In genomic region chr15:84278091-84278490, GRCm38 (mm10) we compare ENCODE assay signal across 21 mouse cellular contexts. TPM values are rescaled to one million over a fixed set of nuclear protein-coding genes. Genes with fewer than 3 reads are reported as not detected.
DNase-seq lines count a peak whose midpoint lies in the region; ATAC-seq and TF ChIP-seq lines count a peak whose summit lies in the region.
"Had no signal": no experiment of that assay in that cellular context is flagged by ENCODE, and none has a peak within 500 bp of the region (broad histone marks: within the 10 kb centered on the region; RNA-seq: fewer than 3 reads in every experiment).

No protein-coding gene starts in this region.

- peak overlapping the region; percentile 50; the same call in 1 of the 2 replicates for H3K27ac ChIP-seq in hindbrain, embryonic 13.5 days
- H3K27ac ChIP-seq in hindbrain, embryonic 11.5 days (ENCODE audit: low read depth, low read length), result no peak overlapping the region
- H3K27ac ChIP-seq in kidney, adult 2 months (ENCODE audit: insufficient read depth, low read depth, low read length), result no peak overlapping the region
- H3K27ac ChIP-seq in kidney, embryonic 16.5 days (ENCODE audit: low read length), result no peak overlapping the region
- H3K27ac ChIP-seq: embryonic facial prominence, embryonic 10.5 days; forebrain, embryonic 13.5 days; heart, embryonic 10.5 days; heart, embryonic 15.5 days; hindbrain, postnatal 0 days had no signal

- H3K4me2 ChIP-seq in hindbrain, embryonic 13.5 days, result no peak overlapping the region
- H3K4me2 ChIP-seq in hindbrain, embryonic 11.5 days (replicated peaks; ENCODE audit: low read depth, low read length), result no peak overlapping the region
- no peak overlapping the region for H3K4me2 ChIP-seq in kidney, embryonic 16.5 days (replicated peaks; ENCODE audit: low read depth, low read length)
- H3K4me2 ChIP-seq: forebrain, embryonic 13.5 days; heart, embryonic 15.5 days had no signal

- no peaks in the 10 kb centered on the region for H3K36me3 ChIP-seq in hindbrain, embryonic 13.5 days
- H3K36me3 ChIP-seq in hindbrain, embryonic 11.5 days (ENCODE audit: control insufficient read depth, insufficient read depth, low read length), result no peaks in the 10 kb centered on the region
- H3K36me3 ChIP-seq in kidney, adult 2 months (ENCODE audit: control insufficient read depth, insufficient read depth, low read length), result no peaks in the 10 kb centered on the region
- no peaks in the 10 kb centered on the region for H3K36me3 ChIP-seq in kidney, embryonic 16.5 days (ENCODE audit: insufficient read depth, low read length)

- WGBS in hindbrain, embryonic 13.5 days, result 80% methylated on average over 7 of the region's 7 CpGs
- 83% methylated on average over 7 of the region's 7 CpGs for WGBS in hindbrain, embryonic 11.5 days
- WGBS in kidney, adult 2 months, result 31% methylated on average over 7 of the region's 7 CpGs
- WGBS in kidney, embryonic 16.5 days, result 40% methylated on average over 7 of the region's 7 CpGs

- peaks cover 23% of the 10 kb centered on the region for H3K4me1 ChIP-seq in hindbrain, embryonic 13.5 days (replicated peaks)
- H3K4me1 ChIP-seq in hindbrain, embryonic 11.5 days (replicated peaks; ENCODE audit: control insufficient read depth, insufficient read depth, low read length), result no peaks in the 10 kb centered on the region
- H3K4me1 ChIP-seq in kidney, adult 2 months (ENCODE audit: control insufficient read depth, insufficient read depth, low read length), result peaks cover 3% of the 10 kb centered on the region; the same call in 1 of the 2 replicates
- H3K4me1 ChIP-seq in kidney, embryonic 16.5 days (ENCODE audit: insufficient read depth, low read length), result peaks cover 8% of the 10 kb centered on the region; the same call in 1 of the 2 replicates
- H3K4me1 ChIP-seq: embryonic facial prominence, embryonic 10.5 days; forebrain, embryonic 13.5 days; heart, embryonic 10.5 days; heart, embryonic 15.5 days had no signal

- no peak overlapping the region for H3K9ac ChIP-seq in hindbrain, embryonic 13.5 days
- H3K9ac ChIP-seq in hindbrain, embryonic 11.5 days (ENCODE audit: low read depth, low read length), result no peak overlapping the region
- no peak overlapping the region for H3K9ac ChIP-seq in kidney, embryonic 16.5 days (replicated peaks; ENCODE audit: low read length)
- H3K9ac ChIP-seq: forebrain, embryonic 13.5 days; forebrain, postnatal 0 days; heart, embryonic 15.5 days had no signal

- H3K27me3 ChIP-seq in hindbrain, embryonic 13.5 days, result no peaks in the 10 kb centered on the region
- H3K27me3 ChIP-seq in hindbrain, embryonic 11.5 days (ENCODE audit: control insufficient read depth, insufficient read depth, low read length), result no peaks in the 10 kb centered on the region
- no peaks in the 10 kb centered on the region for H3K27me3 ChIP-seq in kidney, adult 2 months (replicated peaks; ENCODE audit: control insufficient read depth, insufficient read depth, low read length)
- H3K27me3 ChIP-seq in kidney, embryonic 16.5 days (ENCODE audit: insufficient read depth, low read length), result no peaks in the 10 kb centered on the region
- H3K27me3 ChIP-seq: forebrain, embryonic 13.5 days; heart, embryonic 15.5 days had no signal

- ATAC-seq in hindbrain, embryonic 13.5 days (ENCODE audit: low FRiP score), result no peak
- ATAC-seq in hindbrain, embryonic 11.5 days (ENCODE audit: low FRiP score), result no peak
- peak; percentile 87 for ATAC-seq in kidney, embryonic 16.5 days (ENCODE audit: low FRiP score, low TSS enrichment)
- ATAC-seq: forebrain, embryonic 13.5 days; forebrain, postnatal 0 days; hindbrain, postnatal 0 days had no signal

- no peaks in the 10 kb centered on the region for H3K9me3 ChIP-seq in hindbrain, embryonic 13.5 days
- no peaks in the 10 kb centered on the region; the same call in 1 of the 2 replicates for H3K9me3 ChIP-seq in hindbrain, embryonic 11.5 days (ENCODE audit: control insufficient read depth, low read length)
- no peaks in the 10 kb centered on the region for H3K9me3 ChIP-seq in kidney, embryonic 16.5 days (ENCODE audit: low read length)
- H3K9me3 ChIP-seq: embryonic facial prominence, embryonic 10.5 days; heart, embryonic 10.5 days; heart, embryonic 15.5 days had no signal

- DNase-seq in hindbrain, embryonic 11.5 days (ENCODE audit: low spot score), result no peak
- peak; percentile 87 for DNase-seq in kidney, adult 2 months
- DNase-seq in kidney, postnatal 25 days, result peak; percentile 64 to 87
- DNase-seq in gastrocnemius, postnatal 4 days (ENCODE audit: low spot score in 2 of 2), result no peak
- DNase-seq in cerebellum, adult 9-10 months, result no peak
- no peak for DNase-seq in embryo, embryonic 11 days
- DNase-seq: adrenal gland, postnatal 10 days; cerebellum, adult 11 months; cerebellum, adult 9-11 months; cerebellum, postnatal 36 days; forebrain, postnatal 0 days; gastrocnemius, postnatal 25 days; heart, adult 11 months; heart, postnatal 14 days had no signal

- TF ChIP-seq CTCF in kidney, adult 2 months (conservative IDR thresholded peaks at IDR 0.05; ENCODE audit: insufficient read depth, insufficient read length, low read depth, low read length), result no peak

- TF ChIP-seq POLR2A in kidney, adult 2 months (IDR thresholded peaks at IDR 0.05; ENCODE audit: low read depth, low read length), result no peak

- no peak overlapping the region for H3K4me3 ChIP-seq in hindbrain, embryonic 13.5 days
- H3K4me3 ChIP-seq in hindbrain, embryonic 11.5 days (ENCODE audit: low read depth, low read length), result no peak overlapping the region
- no peak overlapping the region for H3K4me3 ChIP-seq in kidney, adult 2 months (ENCODE audit: insufficient read depth, low read depth, low read length)
- no peak overlapping the region for H3K4me3 ChIP-seq in kidney, embryonic 16.5 days (ENCODE audit: low read length)
- H3K4me3 ChIP-seq: embryonic facial prominence, embryonic 10.5 days; forebrain, embryonic 13.5 days; heart, embryonic 10.5 days; heart, embryonic 15.5 days had no signal

RNA-seq across cellular contexts. Expression of gene Parvg, which starts 45.7 kb away (rescaled TPM):
- 0.92 and 1.1 TPM in 2 replicates for polyA plus RNA-seq in hindbrain, embryonic 13.5 days (2015; fragmentation: Nextera tagmentation; extraction: Ambion mirVana)
- polyA plus RNA-seq in hindbrain, embryonic 11.5 days (2014; fragmentation: Nextera tagmentation; extraction: Ambion mirVana), result 0.57 and 0.62 TPM in 2 replicates
- polyA plus RNA-seq in kidney, adult 2 months (2012; rRNA removed), result 1.5 and 4.5 TPM in 2 replicates
- 1.6 and 2.1 TPM in 2 replicates for polyA plus RNA-seq in kidney, embryonic 16.5 days (2015; fragmentation: Nextera tagmentation; extraction: Ambion mirVana)
- total RNA-seq in gastrocnemius, postnatal 4 days (2021), result 1 to 10 TPM; 2.8 to 3.8 TPM

RNA-seq across cellular contexts. Expression of gene Parvb, which starts 46.2 kb away (rescaled TPM):
- 3.9 and 4.5 TPM in 2 replicates for polyA plus RNA-seq in hindbrain, embryonic 13.5 days (2015; fragmentation: Nextera tagmentation; extraction: Ambion mirVana)
- polyA plus RNA-seq in hindbrain, embryonic 11.5 days (2014; fragmentation: Nextera tagmentation; extraction: Ambion mirVana), result 9.4 and 9.5 TPM in 2 replicates
- 7.1 and 8.5 TPM in 2 replicates for polyA plus RNA-seq in kidney, adult 2 months (2012; rRNA removed)
- 3.1 and 3.5 TPM in 2 replicates for polyA plus RNA-seq in kidney, embryonic 16.5 days (2015; fragmentation: Nextera tagmentation; extraction: Ambion mirVana)
- 100 to 1,000 TPM; 130 to 134 TPM for total RNA-seq in gastrocnemius, postnatal 4 days (2021)

Comparison
In these comparisons a context has a peak if more than half of its experiments do, and no peak if none do; other contexts are left out.
1. DNase-seq: peak in kidney, adult 2 months (single experiment) and kidney, postnatal 25 days (2 of 2); none in hindbrain, embryonic 11.5 days (single experiment), gastrocnemius, postnatal 4 days (0 of 2), cerebellum, adult 9-10 months (single experiment) and embryo, embryonic 11 days (single experiment).